Mouse (Mus musculus) kidney, postnatal 36 days (tissue): ENCODE data around the gene Slc35e4.
"Not testable (repeated sequence)": the region's sequence is repeated elsewhere in the genome, so short reads cannot be mapped to it uniquely, and the experiment has no call there.

Experiments used
- DNase-seq, 2 experiments: peaks; one replicate each; pipeline ENCODE4 v3.0.0; 2021 to 2022; ENCODE audit warnings: mixed read lengths in 2 of 2

The Slc35e4 gene

GRCm38 (mm10) chr11:3914109-3914840 lies at the start of gene Slc35e4:
Slc35e4 (minus strand) TSS chr11:3914664.
- peak; percentile 83 to 96 for DNase-seq

DNA sequence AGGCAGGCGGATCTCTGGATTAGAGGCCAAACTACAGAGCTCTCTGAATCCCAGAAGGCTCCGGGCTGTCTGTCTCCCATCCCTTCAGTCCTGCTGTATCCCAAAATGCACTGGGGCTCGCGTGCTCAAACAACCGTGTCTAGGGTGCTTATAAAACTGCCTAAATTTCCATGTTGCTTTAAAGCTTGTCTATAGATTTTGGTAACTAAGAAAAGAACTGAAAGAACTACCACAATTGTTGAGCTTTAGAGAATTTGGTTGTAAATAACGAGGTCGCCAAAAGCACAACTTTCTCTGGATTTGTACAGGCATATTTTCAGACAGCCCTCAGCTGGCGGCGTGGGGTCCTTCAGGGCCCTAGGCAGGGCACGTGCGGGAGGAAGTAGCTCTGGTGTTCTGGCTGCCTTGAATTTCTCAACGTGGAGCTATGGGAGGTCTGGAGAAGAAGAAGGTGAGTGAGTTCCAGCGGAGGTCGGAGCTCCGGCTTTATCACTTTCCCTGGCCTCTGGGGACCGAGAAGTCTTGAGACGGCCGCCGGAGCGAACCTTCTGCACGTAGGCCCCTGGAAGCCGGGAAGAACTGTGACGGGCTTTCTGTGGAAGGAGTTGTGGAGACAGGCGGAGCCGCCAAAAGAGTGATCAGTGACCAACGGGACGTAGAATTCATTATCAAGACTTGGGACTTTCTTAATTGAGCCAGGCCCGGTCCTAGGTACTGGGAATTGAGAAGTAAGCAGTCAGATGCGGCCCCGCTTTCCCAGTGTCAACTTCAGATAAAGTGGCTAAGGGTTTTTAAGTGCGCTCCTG lies 49.3 kb upstream of the Slc35e4 start, which contains the start of gene Pes1:
Gene Pes1, plus strand, starts transcription at position 366 of the 806 bp plus-strand sequence.
- DNase-seq, result peak; percentile 85 to 89

GRCm38 (mm10) chr11:3963155-3963554 lies 48.7 kb upstream of the Slc35e4 start:
- peak; percentile 45 to 46 for DNase-seq

GRCm38 (mm10) chr11:3961761-3962160 lies 47.3 kb upstream of the Slc35e4 start:
- no peak for DNase-seq

DNA sequence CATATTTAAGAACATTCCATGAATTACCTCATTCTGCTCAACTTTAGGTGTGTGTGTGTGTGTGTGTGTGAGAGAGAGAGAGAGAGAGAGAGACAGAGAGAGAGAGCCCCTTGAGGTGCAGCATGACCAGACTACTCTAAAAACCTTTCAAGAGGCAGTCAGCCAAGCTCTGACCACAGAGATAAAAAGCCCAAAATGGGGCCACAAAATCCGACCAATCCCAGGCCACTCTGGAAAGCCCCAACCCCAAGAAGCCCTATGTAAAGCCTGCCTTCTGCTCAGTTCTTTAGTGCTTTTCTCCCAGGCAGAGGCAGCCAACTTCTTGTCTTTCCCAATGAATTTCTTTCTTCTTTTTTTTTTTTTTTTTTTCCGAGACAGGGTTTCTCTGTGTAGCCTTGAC lies 46.4 kb upstream of the Slc35e4 start:
- DNase-seq, result no peak

- DNase-seq, result not testable (repeated sequence)
Measured at GRCm38 (mm10) chr11:3955371-3955770, 40.9 kb upstream of the Slc35e4 start.

DNA sequence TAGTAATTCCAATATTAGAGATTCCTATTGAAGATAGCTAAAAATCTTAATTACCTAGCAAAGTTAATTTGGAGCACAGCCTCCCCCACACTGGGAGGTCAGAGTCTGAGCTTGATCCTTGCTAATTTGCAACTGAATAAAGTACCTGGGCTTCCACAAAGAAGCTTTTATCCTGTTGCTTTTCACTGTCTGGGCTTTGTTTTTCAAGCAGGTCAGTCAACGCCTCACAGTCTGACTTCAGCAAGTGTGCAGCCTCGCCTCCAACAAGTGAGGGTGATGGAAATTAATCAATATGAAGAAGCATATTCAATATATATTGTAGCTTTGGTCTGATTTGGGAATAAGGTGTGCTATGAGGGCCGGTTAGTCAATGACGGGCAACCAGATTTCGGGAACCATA lies 40.4 kb upstream of the Slc35e4 start:
- DNase-seq, result not testable (repeated sequence)

GRCm38 (mm10) chr11:3946386-3946785 lies 31.9 kb upstream of the Slc35e4 start:
- DNase-seq, result no peak

DNA sequence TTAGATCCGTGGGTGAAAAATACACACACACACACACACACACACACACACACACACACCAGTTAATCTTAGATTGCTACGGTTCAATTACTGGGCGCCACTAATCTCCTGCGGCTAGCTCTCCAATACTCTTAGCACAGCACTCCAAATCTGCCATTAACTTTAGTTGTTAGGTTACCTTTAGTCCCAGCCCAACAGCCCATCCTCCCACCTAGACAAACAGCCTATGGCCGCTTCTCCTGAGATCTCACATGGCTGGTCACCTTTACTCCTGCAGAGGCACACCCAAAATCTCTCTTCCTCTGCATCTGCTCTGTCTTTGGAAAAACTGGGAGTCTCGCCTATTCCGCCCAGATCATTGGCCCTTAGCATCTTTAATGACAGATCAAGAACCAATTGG lies 26.9 kb upstream of the Slc35e4 start:
- peak; percentile 34 to 43 for DNase-seq

GRCm38 (mm10) chr11:3937321-3937874 lies 22.9 kb upstream of the Slc35e4 start:
- DNase-seq, result peak; percentile 66 to 88

GRCm38 (mm10) chr11:3936318-3936717 lies 21.9 kb upstream of the Slc35e4 start:
- no peak for DNase-seq

DNA sequence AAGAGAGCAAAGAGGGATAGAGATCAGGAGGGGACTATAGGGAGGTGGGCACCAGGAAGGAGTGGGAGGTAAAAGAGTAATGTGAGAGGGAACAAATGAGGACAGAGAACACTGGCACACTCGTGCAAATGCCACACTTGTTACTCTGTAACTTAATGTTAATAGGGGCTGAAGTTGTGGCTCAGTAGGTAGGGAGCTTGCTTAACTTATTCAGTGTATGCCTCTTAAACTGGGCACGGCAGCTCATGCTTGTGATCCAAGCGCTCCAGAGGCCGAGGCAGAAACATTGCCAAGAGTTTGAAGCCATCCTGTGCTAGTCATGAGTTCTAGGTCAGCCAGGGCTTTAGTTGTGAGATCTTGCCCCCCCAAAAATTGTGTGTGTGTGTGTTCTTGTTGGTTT lies 20.7 kb upstream of the Slc35e4 start:
- DNase-seq, result peak; percentile 47 to 67

DNA sequence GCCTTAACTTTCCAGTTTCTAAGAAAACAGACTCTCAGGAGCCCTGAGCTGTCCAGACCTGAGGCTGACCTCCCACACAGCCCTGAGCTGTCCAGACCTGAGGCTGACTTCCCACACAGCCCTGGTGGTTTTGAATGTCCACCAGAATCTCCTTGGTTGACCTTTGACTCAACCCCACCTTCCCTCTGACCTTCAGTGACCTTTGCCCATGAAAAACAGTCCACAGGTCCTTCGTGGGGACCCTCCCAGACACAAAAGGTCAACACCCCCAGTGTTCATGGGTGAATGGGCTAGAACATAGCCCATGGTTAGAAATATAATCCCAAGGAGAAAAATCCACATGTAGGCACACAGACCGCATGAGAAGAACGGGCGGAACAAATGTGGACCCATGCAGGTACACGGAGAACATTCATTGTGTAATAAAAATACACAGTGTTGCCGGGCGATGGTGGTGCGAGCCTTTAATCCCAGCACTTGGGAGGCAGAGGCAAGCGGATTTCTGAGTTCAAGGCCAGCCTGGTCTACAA lies 19.4 kb upstream of the Slc35e4 start:
- peak; percentile 58 to 63 for DNase-seq

- peak; percentile 96 to 98 for DNase-seq
Measured at GRCm38 (mm10) chr11:3931511-3932211, 17.2 kb upstream of the Slc35e4 start, which contains the start of gene Tcn2. Tcn2 (minus strand) TSS chr11:3932159.

GRCm38 (mm10) chr11:3930931-3931330 lies 16.5 kb upstream of the Slc35e4 start:
- DNase-seq, result peak; percentile 44 to 57

- peak; percentile 47 to 54 for DNase-seq
Measured at GRCm38 (mm10) chr11:3930019-3930418, 15.6 kb upstream of the Slc35e4 start.

DNA sequence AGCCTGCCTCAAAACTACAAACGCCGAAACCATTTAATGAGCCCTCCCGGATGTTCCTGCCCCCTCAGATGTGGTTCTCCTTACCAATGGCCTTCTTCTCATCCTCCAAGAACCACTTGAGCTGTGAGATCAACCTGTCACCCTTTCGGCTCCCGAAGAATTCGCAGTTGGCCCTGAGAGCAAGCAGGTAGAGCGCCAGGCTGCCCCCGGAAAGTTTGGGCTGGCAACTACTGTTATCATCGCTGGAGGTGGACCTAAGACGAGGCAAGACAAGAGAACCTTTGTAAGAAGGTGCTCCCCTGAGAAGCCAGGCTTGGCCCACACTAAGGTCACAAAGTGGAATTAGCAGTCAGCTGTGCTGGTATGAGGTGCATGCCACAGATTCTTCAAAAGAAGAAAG lies 11.5 kb upstream of the Slc35e4 start:
- peak in 1 of 2 experiments; percentile 1 for DNase-seq

GRCm38 (mm10) chr11:3922731-3923130 lies 8.3 kb upstream of the Slc35e4 start:
- no peak for DNase-seq

- no peak for DNase-seq
Measured at GRCm38 (mm10) chr11:3922115-3922514, 7.7 kb upstream of the Slc35e4 start.

- DNase-seq, result peak; percentile 60 to 77
Measured at GRCm38 (mm10) chr11:3921281-3921850, 6.9 kb upstream of the Slc35e4 start.

DNA sequence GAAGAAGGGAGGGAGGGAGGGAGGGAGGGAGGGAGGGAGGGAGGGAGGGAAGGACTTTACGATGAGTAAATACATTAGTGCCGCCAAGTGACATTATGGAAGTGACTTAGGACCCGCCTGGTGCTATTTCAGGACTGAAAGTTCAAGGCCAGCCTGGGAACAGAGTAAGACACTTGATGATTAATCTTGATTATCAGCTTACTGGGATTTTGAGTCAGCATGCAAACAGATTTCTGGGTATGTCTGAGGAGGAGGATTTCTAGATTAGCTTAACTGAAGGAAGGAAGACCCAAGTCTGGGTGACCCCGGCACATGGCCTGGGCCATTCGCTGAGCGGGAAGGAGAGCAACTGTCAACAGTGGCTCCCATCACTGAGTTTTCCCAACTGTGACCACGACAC lies 6.0 kb upstream of the Slc35e4 start:
- DNase-seq, result no peak

GRCm38 (mm10) chr11:3918738-3919137 lies 4.3 kb upstream of the Slc35e4 start:
- peak; percentile 59 to 67 for DNase-seq
